Mouse (Mus musculus): ENCODE results near the gene Dnajb12.
"Not testable (repeated sequence)": the region's sequence is repeated elsewhere in the genome, so short reads cannot be mapped to it uniquely, and the experiment has no call there.

The Dnajb12 gene

GRCm38 (mm10) chr10:59870038-59870437, 9.3 kb upstream of the Dnajb12 start:
- DNase-seq (ENCODE audit: low read depth, low spot score) = no peak

DNA sequence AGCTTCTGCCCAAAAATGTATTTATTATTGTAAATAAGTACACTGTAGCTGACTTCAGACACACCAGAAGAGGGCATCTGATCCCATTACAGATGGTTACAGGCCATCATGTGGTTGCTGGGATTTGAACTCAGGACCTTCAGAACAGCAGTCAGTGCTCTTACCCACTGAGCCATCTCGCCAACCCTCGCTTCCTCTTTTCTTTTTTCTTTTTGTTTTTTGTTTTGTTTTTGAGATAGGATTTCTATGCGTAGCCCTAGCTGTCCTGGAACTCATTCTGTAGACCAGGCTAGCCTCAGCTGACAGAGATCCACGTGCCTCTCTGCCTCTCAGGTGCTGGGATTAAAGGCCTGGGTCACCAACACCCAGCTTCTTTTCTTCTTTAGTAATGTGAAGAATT, 6.7 kb upstream of the Dnajb12 start:
- not testable (repeated sequence) for DNase-seq (ENCODE audit: low read depth, low spot score)

DNA sequence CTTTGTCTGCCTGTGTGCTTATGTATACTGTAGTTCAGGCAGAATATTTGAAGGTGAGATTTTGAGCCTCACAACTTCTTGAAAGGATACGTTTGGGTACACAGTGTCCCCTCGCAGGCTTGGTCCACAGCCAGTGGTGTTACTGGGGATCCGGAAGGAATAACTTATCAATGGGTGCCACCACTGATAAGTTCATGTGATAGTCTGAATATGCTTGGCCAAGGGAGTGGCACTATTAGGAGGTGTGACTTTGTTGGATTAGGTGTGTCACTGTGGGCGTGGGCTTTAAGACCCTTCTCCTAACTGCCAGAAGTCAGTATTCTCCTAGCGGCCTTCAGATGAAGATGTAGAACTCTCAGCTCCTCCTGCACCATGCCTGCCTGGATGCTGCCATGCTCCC, 6.2 kb upstream of the Dnajb12 start:
- no peak for DNase-seq (ENCODE audit: low read depth, low spot score)

DNA sequence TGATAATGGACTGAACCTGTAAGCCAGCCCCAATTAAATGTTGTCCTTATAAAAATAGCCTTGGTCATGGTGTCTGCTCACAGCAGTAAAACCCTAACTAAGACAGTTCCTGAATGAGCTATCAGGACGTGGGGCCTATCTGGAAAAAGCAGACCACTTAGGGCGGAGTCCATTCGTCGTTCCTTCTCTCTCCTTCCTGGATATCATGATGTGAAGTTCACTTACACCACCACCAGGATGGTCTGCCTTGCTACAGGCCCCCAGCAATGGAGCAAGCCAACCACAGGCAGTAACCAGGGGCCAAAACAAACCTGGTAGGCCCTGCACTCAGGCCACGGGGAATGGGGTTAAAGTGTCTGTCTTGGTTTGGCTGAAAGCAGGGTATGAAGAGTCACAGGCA, 5.7 kb upstream of the Dnajb12 start:
- DNase-seq (ENCODE audit: low read depth, low spot score) = no peak

GRCm38 (mm10) chr10:59875396-59875795, 4.0 kb upstream of the Dnajb12 start:
- DNase-seq (ENCODE audit: low read depth, low spot score) = no peak

GRCm38 (mm10) chr10:59876698-59877097, 2.7 kb upstream of the Dnajb12 start:
- DNase-seq (ENCODE audit: low read depth, low spot score) = not testable (repeated sequence)

GRCm38 (mm10) chr10:59877421-59878117, 1.8 kb upstream of the Dnajb12 start:
- no peak for DNase-seq (ENCODE audit: low read depth, low spot score)

- peak; percentile 49 for DNase-seq (ENCODE audit: low read depth, low spot score)
Observed at GRCm38 (mm10) chr10:59878823-59879222, 533 bp upstream of the Dnajb12 start.

DNA sequence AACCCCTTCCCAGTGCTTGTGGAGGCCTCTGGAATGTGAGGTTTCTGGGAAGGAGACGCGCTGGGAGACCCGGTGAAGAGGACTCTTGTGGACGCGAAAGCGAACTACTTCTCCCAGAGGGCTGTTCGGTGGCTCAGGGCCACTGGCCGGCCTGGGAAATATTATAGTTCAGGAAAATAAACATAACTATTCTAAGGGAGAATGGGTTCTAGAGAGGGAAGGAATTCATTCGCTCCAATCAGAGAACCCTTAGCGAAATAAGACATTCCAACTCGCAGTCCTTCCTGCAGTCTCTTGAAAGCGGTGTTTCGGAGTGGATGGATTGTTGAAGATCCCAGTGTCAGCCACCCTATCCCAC, 652 bp downstream of the Dnajb12 start:
- DNase-seq (ENCODE audit: low read depth, low spot score) = no peak

GRCm38 (mm10) chr10:59880837-59881236, 1.5 kb downstream of the Dnajb12 start:
- no peak for DNase-seq (ENCODE audit: low read depth, low spot score)

- DNase-seq (ENCODE audit: low read depth, low spot score) = no peak
Observed at GRCm38 (mm10) chr10:59884327-59885173, 5.2 kb downstream of the Dnajb12 start.

GRCm38 (mm10) chr10:59885174-59886080, 6.1 kb downstream of the Dnajb12 start:
- DNase-seq (ENCODE audit: low read depth, low spot score) = no peak

GRCm38 (mm10) chr10:59886081-59886466, 6.7 kb downstream of the Dnajb12 start:
- DNase-seq (ENCODE audit: low read depth, low spot score) = no peak

DNA sequence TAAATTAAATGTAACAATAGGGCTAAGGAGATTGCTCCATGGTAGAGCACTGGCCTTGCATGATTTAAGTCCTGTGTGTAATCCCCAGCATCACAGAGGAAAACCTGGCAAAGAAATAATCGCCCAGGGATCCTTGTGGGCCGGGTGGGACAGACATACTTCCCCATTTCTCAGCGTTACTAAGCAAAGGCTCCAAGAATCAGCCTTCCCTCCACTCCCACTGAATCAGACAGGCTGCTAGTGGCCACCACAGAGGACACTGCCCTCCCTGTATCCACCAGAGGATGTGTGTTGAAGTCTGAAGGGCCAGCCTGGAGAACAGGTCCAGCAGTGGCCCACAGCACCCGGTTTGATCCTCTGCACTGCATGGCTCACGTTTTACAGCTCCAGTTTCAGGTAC, 8.1 kb downstream of the Dnajb12 start:
- no peak for DNase-seq (ENCODE audit: low read depth, low spot score)

GRCm38 (mm10) chr10:59889339-59889738, 10.0 kb downstream of the Dnajb12 start:
- DNase-seq (ENCODE audit: low read depth, low spot score) = no peak

DNA sequence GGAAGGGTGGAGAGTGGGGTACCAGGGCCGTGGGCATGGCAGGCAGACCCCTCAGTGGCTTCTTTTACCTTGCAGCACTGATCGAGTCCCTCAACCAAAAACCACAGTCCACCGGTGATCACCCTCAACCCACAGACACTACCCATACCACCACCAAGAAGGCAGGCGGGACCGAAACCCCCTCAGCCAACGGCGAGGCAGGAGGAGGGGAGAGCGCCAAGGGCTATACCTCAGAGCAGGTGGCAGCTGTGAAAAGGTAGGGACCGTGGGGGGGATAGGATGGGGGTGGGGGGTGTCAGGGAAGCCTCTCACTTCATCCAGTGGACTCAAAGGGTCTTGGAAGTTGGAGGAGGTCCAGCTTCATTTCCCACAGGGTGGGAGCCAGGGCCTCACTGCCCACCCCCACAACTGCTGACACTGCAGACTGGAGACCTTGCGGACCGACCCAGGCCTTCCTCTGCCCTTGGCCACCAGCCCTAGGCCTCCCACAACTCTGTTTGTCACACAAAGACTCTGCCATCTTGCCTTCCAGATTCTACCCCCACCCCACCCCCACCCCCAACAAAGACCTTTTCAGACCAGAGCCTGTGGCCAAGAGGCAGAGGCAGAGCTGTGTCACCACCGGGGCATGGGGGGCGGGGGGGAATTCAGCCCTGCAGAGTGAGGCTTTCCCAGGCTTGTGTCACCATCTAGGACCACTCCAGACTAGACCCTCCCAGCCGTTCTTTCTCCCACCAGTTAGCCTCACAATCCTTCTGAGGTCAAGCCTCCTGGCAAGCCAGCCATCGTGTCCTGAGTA, 10.8 kb downstream of the Dnajb12 start:
- DNase-seq (ENCODE audit: low read depth, low spot score) = no peak

GRCm38 (mm10) chr10:59892977-59893376, 13.6 kb downstream of the Dnajb12 start:
- peak; percentile 58 for DNase-seq (ENCODE audit: low read depth, low spot score)

- DNase-seq (ENCODE audit: low read depth, low spot score) = peak; percentile 60
Observed at GRCm38 (mm10) chr10:59894251-59895160, 15.2 kb downstream of the Dnajb12 start.

DNA sequence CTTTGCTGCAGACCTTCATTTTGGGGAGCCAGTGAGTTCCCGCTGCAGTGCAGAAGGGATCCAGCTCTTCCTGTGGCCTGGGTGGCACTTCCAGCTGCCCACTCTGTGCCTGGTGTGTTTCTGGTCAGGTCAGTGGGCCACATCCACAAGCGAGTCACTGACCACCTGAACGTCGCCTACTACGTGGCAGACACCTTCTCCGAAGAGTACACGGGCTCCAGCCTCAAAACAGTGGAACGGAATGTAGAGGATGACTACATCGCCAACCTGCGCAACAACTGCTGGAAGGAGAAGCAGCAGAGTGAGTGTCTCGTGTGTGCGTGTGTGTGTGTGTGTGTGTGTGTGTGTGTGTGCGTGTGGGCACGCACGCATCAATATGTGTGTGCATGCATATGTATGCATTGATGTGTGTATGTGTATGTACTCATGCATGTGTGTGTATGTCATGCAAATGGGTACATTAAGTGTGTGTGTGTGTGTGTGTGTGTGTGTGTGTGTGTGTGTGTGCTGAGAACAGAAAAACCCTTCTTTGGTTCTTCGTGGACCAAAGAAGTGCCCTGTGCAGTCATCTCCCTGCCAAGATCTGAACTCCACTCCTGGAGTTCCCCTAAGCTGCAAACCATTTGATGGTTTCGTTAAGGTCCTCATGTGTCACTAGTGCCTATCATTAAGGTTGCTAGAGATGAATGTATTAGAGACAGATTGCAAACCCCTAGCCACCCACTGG, 16.3 kb downstream of the Dnajb12 start:
- no peak for DNase-seq (ENCODE audit: low read depth, low spot score)

Data from telencephalon, adult 2 months (tissue).